ENCODE assay signal across 8 mouse cellular contexts in the genomic region with DNA sequence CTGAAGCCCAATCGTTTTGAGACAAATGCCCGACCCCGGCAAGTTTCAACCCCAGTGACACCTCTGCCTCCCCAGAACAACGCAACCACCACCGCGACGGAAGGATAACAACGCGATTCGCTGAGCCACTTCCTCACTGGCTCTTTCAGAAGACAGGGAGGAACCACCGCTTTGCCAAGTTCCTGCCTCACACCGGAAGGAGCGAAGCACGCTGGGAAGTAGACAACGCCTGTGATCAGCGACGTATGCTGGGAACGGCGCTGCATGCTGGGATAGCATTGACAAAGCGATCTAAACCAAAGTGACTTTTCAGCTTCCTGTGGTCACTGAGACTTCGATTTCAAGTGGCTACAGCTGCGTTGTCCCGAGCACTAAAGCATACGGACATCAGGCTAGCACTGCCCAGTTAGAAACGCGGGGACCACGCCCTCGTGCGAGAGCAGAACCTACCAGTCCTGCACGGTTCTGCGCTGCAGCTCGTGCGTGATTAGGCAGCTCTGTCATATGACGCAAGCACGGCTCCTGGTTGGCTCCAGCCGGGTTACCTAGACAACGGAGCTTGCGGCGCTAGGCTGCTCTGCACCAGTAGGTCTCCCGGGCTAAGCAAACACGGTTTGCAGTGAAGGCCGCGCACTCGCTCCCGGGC. TPM values are rescaled to one million over a fixed set of nuclear protein-coding genes. Genes with fewer than 3 reads are reported as not detected.
DNase-seq lines count a peak whose midpoint lies in the region; ATAC-seq and TF ChIP-seq lines count a peak whose summit lies in the region.

A gene (plus strand): TSS at position 195 of the 646 bp plus-strand sequence.

- no peaks in the 10 kb centered on the region for H3K9me3 ChIP-seq in ES-Bruce4 (replicated peaks; ENCODE audit: control insufficient read depth, insufficient read depth, low read length, poor library complexity, severe bottlenecking)
- H3K9me3 ChIP-seq in forebrain, embryonic 13.5 days (replicated peaks), result no peaks in the 10 kb centered on the region
- H3K9me3 ChIP-seq in liver, postnatal 0 days (ENCODE audit: low read length), result no peaks in the 10 kb centered on the region
- no peaks in the 10 kb centered on the region for H3K9me3 ChIP-seq in neural tube, embryonic 14.5 days (ENCODE audit: control insufficient read depth, low read length)

- intact Hi-C loops in heart, postnatal 10 days (cut with DNase I), result no loop called here

- TF ChIP-seq POLR2A in ES-Bruce4 (IDR thresholded peaks at IDR 0.05; ENCODE audit: insufficient read depth, low read length), result peak; percentile 40

- DNase-seq in heart, postnatal 10 days, result peak; percentile 95 to 96
- peak; percentile 92 for DNase-seq in large intestine, adult 2 months (ENCODE audit: low read depth, low spot score)
- peak; percentile 93 for DNase-seq in liver, postnatal 0 days
- DNase-seq in testis, postnatal 10 days (ENCODE audit: low spot score), result peak; percentile 87

- peaks cover 1% of the 10 kb centered on the region for H3K4me1 ChIP-seq in ES-Bruce4 (ENCODE audit: control insufficient read depth, insufficient read depth, low read length)
- H3K4me1 ChIP-seq in forebrain, embryonic 13.5 days, result peaks cover 29% of the 10 kb centered on the region
- H3K4me1 ChIP-seq in liver, postnatal 0 days (ENCODE audit: insufficient read depth), result peaks cover 25% of the 10 kb centered on the region
- peaks cover 19% of the 10 kb centered on the region for H3K4me1 ChIP-seq in neural tube, embryonic 14.5 days (ENCODE audit: control insufficient read depth, insufficient read depth, low read length)

- no peaks in the 10 kb centered on the region for H3K27me3 ChIP-seq in ES-Bruce4 (ENCODE audit: control insufficient read depth, insufficient read depth, low read length, poor library complexity, severe bottlenecking)
- peaks cover 4% of the 10 kb centered on the region; the same call in 1 of the 2 replicates for H3K27me3 ChIP-seq in forebrain, embryonic 13.5 days
- no peaks in the 10 kb centered on the region for H3K27me3 ChIP-seq in liver, postnatal 0 days (ENCODE audit: insufficient read depth, low read length)
- no peaks in the 10 kb centered on the region for H3K27me3 ChIP-seq in neural tube, embryonic 14.5 days (ENCODE audit: control insufficient read depth, insufficient read depth, low read length)

- peak within 1 kb of the TSS; percentile 47 for H3K27ac ChIP-seq in ES-Bruce4 (ENCODE audit: insufficient read depth, low read length)
- H3K27ac ChIP-seq in forebrain, embryonic 13.5 days, result peak within 1 kb of the TSS; percentile 95
- peak within 1 kb of the TSS; percentile 95 for H3K27ac ChIP-seq in liver, postnatal 0 days (ENCODE audit: low read depth)
- peak within 1 kb of the TSS; percentile 99 for H3K27ac ChIP-seq in neural tube, embryonic 14.5 days (ENCODE audit: low read depth, low read length)

- peak within 1 kb of the TSS; percentile 33 for H3K9ac ChIP-seq in ES-Bruce4 (ENCODE audit: low read depth, poor library complexity, severe bottlenecking)
- H3K9ac ChIP-seq in forebrain, embryonic 13.5 days, result peak within 1 kb of the TSS; percentile 82
- peak within 1 kb of the TSS; percentile 79 for H3K9ac ChIP-seq in liver, postnatal 0 days (replicated peaks)
- peak within 1 kb of the TSS; percentile 82 for H3K9ac ChIP-seq in neural tube, embryonic 14.5 days (replicated peaks; ENCODE audit: low read depth, low read length)

- no peak for TF ChIP-seq CTCF in ES-Bruce4 (IDR thresholded peaks at IDR 0.05; ENCODE audit: low read depth, low read length)
- no peak for TF ChIP-seq CTCF in liver, postnatal 0 days (IDR thresholded peaks at IDR 0.05; ENCODE audit: low read depth)

- ATAC-seq in cerebellum, adult (ENCODE audit: insufficient number of reproducible peaks, low FRiP score, low TSS enrichment), result peak; percentile 97
- peak; percentile 100 for ATAC-seq in forebrain, embryonic 13.5 days
- peak; percentile 96 for ATAC-seq in liver, postnatal 0 days
- peak; percentile 100 for ATAC-seq in neural tube, embryonic 14.5 days (ENCODE audit: low read depth)

- no peaks in the 10 kb centered on the region for H3K36me3 ChIP-seq in ES-Bruce4 (ENCODE audit: control insufficient read depth, insufficient read depth, low read length, poor library complexity, severe bottlenecking)
- H3K36me3 ChIP-seq in forebrain, embryonic 13.5 days (ENCODE audit: poor library complexity, severe bottlenecking), result peaks cover 18% of the 10 kb centered on the region
- H3K36me3 ChIP-seq in liver, postnatal 0 days (replicated peaks; ENCODE audit: insufficient read depth, low read length), result peaks cover 12% of the 10 kb centered on the region
- peaks cover 10% of the 10 kb centered on the region for H3K36me3 ChIP-seq in neural tube, embryonic 14.5 days (ENCODE audit: control insufficient read depth, insufficient read depth, low read length)

- peak within 1 kb of the TSS; percentile 76 for H3K4me3 ChIP-seq in ES-Bruce4 (ENCODE audit: low read depth, low read length)
- peak within 1 kb of the TSS; percentile 71 for H3K4me3 ChIP-seq in forebrain, embryonic 13.5 days
- peak within 1 kb of the TSS; percentile 87 for H3K4me3 ChIP-seq in liver, postnatal 0 days (ENCODE audit: low read depth, low read length)
- H3K4me3 ChIP-seq in neural tube, embryonic 14.5 days (ENCODE audit: low read depth, low read length), result peak within 1 kb of the TSS; percentile 85

- under 1% methylated on average over 45 of the region's 45 CpGs for WGBS in forebrain, embryonic 13.5 days
- under 1% methylated on average over 45 of the region's 45 CpGs for WGBS in large intestine, adult 2 months
- under 1% methylated on average over 45 of the region's 45 CpGs for WGBS in liver, postnatal 0 days (ENCODE audit: insufficient replicate concordance)
- under 1% methylated on average over 45 of the region's 45 CpGs for WGBS in neural tube, embryonic 14.5 days

- no peak for TF ChIP-seq EP300 in ES-Bruce4 (IDR thresholded peaks at IDR 0.05; ENCODE audit: insufficient read depth, low read depth, low read length)
- peak; percentile 32; the same call in 1 of the 2 replicates for TF ChIP-seq EP300 in liver, postnatal 0 days (IDR thresholded peaks at IDR 0.05; ENCODE audit: low read depth)

- peak within 1 kb of the TSS; percentile 79 for H3K4me2 ChIP-seq in forebrain, embryonic 13.5 days
- H3K4me2 ChIP-seq in liver, postnatal 0 days (ENCODE audit: low read depth, low read length), result peak within 1 kb of the TSS; percentile 95
- peak within 1 kb of the TSS; percentile 90 for H3K4me2 ChIP-seq in neural tube, embryonic 14.5 days (ENCODE audit: low read depth, low read length)

RNA-seq across cellular contexts. Expression of the gene that starts here (rescaled TPM):
- 17.1 and 17.9 TPM in 2 replicates for polyA plus RNA-seq in ES-Bruce4 (2011; ENCODE audit: insufficient read depth, insufficient read length, low read depth, missing spikeins)
- polyA plus RNA-seq in forebrain, embryonic 13.5 days (2015; fragmentation: Nextera tagmentation; extraction: Ambion mirVana), result 51.7 and 54.3 TPM in 2 replicates
- total RNA-seq in heart, postnatal 10 days (2021), result 10 to 100 TPM in 1 of 2 experiments, 1 to 10 TPM in 1; 9.9 to 10.9 TPM
- 25.1 and 31.3 TPM in 2 replicates for polyA plus RNA-seq in large intestine, adult 2 months (2012; rRNA removed)
- polyA plus RNA-seq in liver, postnatal 0 days (2015; fragmentation: Nextera tagmentation; extraction: Ambion mirVana), result 25.6 and 25.8 TPM in 2 replicates
- polyA plus RNA-seq in neural tube, embryonic 14.5 days (2014; fragmentation: Nextera tagmentation; extraction: Ambion mirVana), result 53.6 and 58.4 TPM in 2 replicates

Comparison
In these comparisons a context has a peak if more than half of its experiments do, and no peak if none do; other contexts are left out.
1. Peak in every context shown above with its lines: DNase-seq, ATAC-seq, H3K4me3 ChIP-seq and H3K27ac ChIP-seq.
2. H3K27ac ChIP-seq: peak in every context shown above with its lines; median percentile 99 in neural tube, embryonic 14.5 days; 95 in forebrain, embryonic 13.5 days; 95 in liver, postnatal 0 days; 47 in ES-Bruce4.